12 mouse cellular contexts compared by ENCODE assay signal in genomic region chr10:128801981-128802495, GRCm38 (mm10). TPM values are rescaled to one million over a fixed set of nuclear protein-coding genes. Genes with fewer than 3 reads are reported as not detected.
A peak's percentile ranks its signal among the peaks of the same experiment; 100 is the strongest.
DNase-seq lines count a peak whose midpoint lies in the region; ATAC-seq and TF ChIP-seq lines count a peak whose summit lies in the region.
"Had no signal": no experiment of that assay in that cellular context is flagged by ENCODE, and none has a peak within 500 bp of the region (broad histone marks: within the 10 kb centered on the region; RNA-seq: fewer than 3 reads in every experiment).

No protein-coding gene starts in this region.

- no peaks in the 10 kb centered on the region for H3K27me3 ChIP-seq in embryonic facial prominence, embryonic 12.5 days
- H3K27me3 ChIP-seq in embryonic facial prominence, embryonic 10.5 days (replicated peaks; ENCODE audit: low read depth, poor library complexity, severe bottlenecking) = no peaks in the 10 kb centered on the region
- H3K27me3 ChIP-seq in hindbrain, embryonic 10.5 days (ENCODE audit: insufficient read depth, poor library complexity, severe bottlenecking) = no peaks in the 10 kb centered on the region
- H3K27me3 ChIP-seq in hindbrain, postnatal 0 days (ENCODE audit: insufficient read depth, low read length) = no peaks in the 10 kb centered on the region
- H3K27me3 ChIP-seq in midbrain, embryonic 16.5 days (ENCODE audit: control insufficient read depth, insufficient read depth, low read depth, low read length) = no peaks in the 10 kb centered on the region
- no peaks in the 10 kb centered on the region for H3K27me3 ChIP-seq in midbrain, postnatal 0 days (ENCODE audit: insufficient read depth, low read length)
- no peaks in the 10 kb centered on the region for H3K27me3 ChIP-seq in neural tube, embryonic 15.5 days (replicated peaks)
- no peaks in the 10 kb centered on the region for H3K27me3 ChIP-seq in cerebellum, adult 2 months (ENCODE audit: control insufficient read depth, insufficient read depth, low read length)

- TF ChIP-seq CTCF in hindbrain, postnatal 0 days (IDR thresholded peaks at IDR 0.05; ENCODE audit: low read depth) = no peak
- TF ChIP-seq CTCF in midbrain, postnatal 0 days (IDR thresholded peaks at IDR 0.05) = no peak
- TF ChIP-seq CTCF in cerebellum, adult 2 months (IDR thresholded peaks at IDR 0.05; ENCODE audit: borderline replicate concordance, insufficient read depth, low read depth, low read length) = no peak

- peaks cover 25% of the 10 kb centered on the region for H3K4me1 ChIP-seq in embryonic facial prominence, embryonic 12.5 days
- peaks cover 33% of the 10 kb centered on the region for H3K4me1 ChIP-seq in embryonic facial prominence, embryonic 10.5 days
- peaks cover 36% of the 10 kb centered on the region for H3K4me1 ChIP-seq in hindbrain, embryonic 10.5 days (replicated peaks)
- H3K4me1 ChIP-seq in hindbrain, postnatal 0 days (ENCODE audit: insufficient read depth, low read length) = peaks cover 20% of the 10 kb centered on the region
- peaks cover 23% of the 10 kb centered on the region for H3K4me1 ChIP-seq in midbrain, embryonic 16.5 days (ENCODE audit: control insufficient read depth, insufficient read depth, low read length)
- H3K4me1 ChIP-seq in midbrain, postnatal 0 days (ENCODE audit: insufficient read depth, low read length) = peaks cover 12% of the 10 kb centered on the region
- H3K4me1 ChIP-seq in neural tube, embryonic 15.5 days = peaks cover 34% of the 10 kb centered on the region
- H3K4me1 ChIP-seq in cerebellum, adult 2 months (ENCODE audit: control insufficient read depth, insufficient read depth, low read length) = peaks cover 5% of the 10 kb centered on the region; the same call in 1 of the 2 replicates

- no peak overlapping the region for H3K4me3 ChIP-seq in embryonic facial prominence, embryonic 12.5 days
- H3K4me3 ChIP-seq in embryonic facial prominence, embryonic 10.5 days = no peak overlapping the region; the same call in 1 of the 2 replicates
- H3K4me3 ChIP-seq in hindbrain, embryonic 10.5 days = peak overlapping the region; percentile 24; the same call in 1 of the 2 replicates
- H3K4me3 ChIP-seq in hindbrain, postnatal 0 days (ENCODE audit: low read length) = no peak overlapping the region
- no peak overlapping the region for H3K4me3 ChIP-seq in midbrain, embryonic 16.5 days (ENCODE audit: low read depth, low read length)
- no peak overlapping the region for H3K4me3 ChIP-seq in midbrain, postnatal 0 days (ENCODE audit: low read depth, low read length)
- H3K4me3 ChIP-seq in neural tube, embryonic 15.5 days (replicated peaks) = no peak overlapping the region
- H3K4me3 ChIP-seq in cerebellum, adult 2 months (replicated peaks; ENCODE audit: insufficient read depth, low read depth, low read length) = no peak overlapping the region

- 89% methylated on average over 16 of the region's 16 CpGs for WGBS in embryonic facial prominence, embryonic 12.5 days
- WGBS in embryonic facial prominence, embryonic 10.5 days = 85% methylated on average over 16 of the region's 16 CpGs
- 85% methylated on average over 16 of the region's 16 CpGs for WGBS in hindbrain, embryonic 10.5 days
- 88% methylated on average over 16 of the region's 16 CpGs for WGBS in hindbrain, postnatal 0 days
- 87% methylated on average over 16 of the region's 16 CpGs for WGBS in midbrain, embryonic 16.5 days
- WGBS in midbrain, postnatal 0 days = 88% methylated on average over 16 of the region's 16 CpGs
- 89% methylated on average over 16 of the region's 16 CpGs for WGBS in neural tube, embryonic 15.5 days
- WGBS in cerebellum, adult 2 months = 89% methylated on average over 16 of the region's 16 CpGs

- no peak for TF ChIP-seq POLR2A in cerebellum, adult 2 months (IDR thresholded peaks at IDR 0.05; ENCODE audit: borderline replicate concordance, insufficient read depth, low read length)

- no peak overlapping the region for H3K9ac ChIP-seq in embryonic facial prominence, embryonic 12.5 days
- no peak overlapping the region for H3K9ac ChIP-seq in hindbrain, postnatal 0 days (replicated peaks; ENCODE audit: low read length)
- H3K9ac ChIP-seq in midbrain, embryonic 16.5 days (ENCODE audit: low read depth, low read length) = 0 out of 2 replicates have a peak overlapping the region, but pooled peaks have one; percentile 2
- H3K9ac ChIP-seq in midbrain, postnatal 0 days (replicated peaks; ENCODE audit: low read length, poor library complexity, severe bottlenecking) = no peak overlapping the region
- peak overlapping the region; percentile 38; the same call in 1 of the 2 replicates for H3K9ac ChIP-seq in neural tube, embryonic 15.5 days (replicated peaks)

- peaks cover 24% of the 10 kb centered on the region for H3K36me3 ChIP-seq in embryonic facial prominence, embryonic 12.5 days
- H3K36me3 ChIP-seq in embryonic facial prominence, embryonic 10.5 days (replicated peaks) = peaks cover 47% of the 10 kb centered on the region
- peaks cover 40% of the 10 kb centered on the region for H3K36me3 ChIP-seq in hindbrain, embryonic 10.5 days
- peaks cover 4% of the 10 kb centered on the region; the same call in 1 of the 2 replicates for H3K36me3 ChIP-seq in hindbrain, postnatal 0 days (ENCODE audit: insufficient read depth, low read length)
- H3K36me3 ChIP-seq in midbrain, embryonic 16.5 days (ENCODE audit: control insufficient read depth, insufficient read depth, low read length) = peaks cover 9% of the 10 kb centered on the region; the same call in 1 of the 2 replicates
- peaks cover 10% of the 10 kb centered on the region for H3K36me3 ChIP-seq in midbrain, postnatal 0 days (ENCODE audit: insufficient read depth, low read length)
- H3K36me3 ChIP-seq in neural tube, embryonic 15.5 days = peaks cover 15% of the 10 kb centered on the region; the same call in 1 of the 2 replicates

- no peak for ATAC-seq in embryonic facial prominence, embryonic 12.5 days (ENCODE audit: insufficient number of reproducible peaks, insufficient read depth, low FRiP score, low TSS enrichment)
- ATAC-seq in hindbrain, postnatal 0 days = no peak
- no peak for ATAC-seq in midbrain, embryonic 16.5 days
- no peak for ATAC-seq in midbrain, postnatal 0 days (ENCODE audit: low FRiP score)
- no peak for ATAC-seq in neural tube, embryonic 15.5 days (ENCODE audit: low FRiP score)

- H3K4me2 ChIP-seq in embryonic facial prominence, embryonic 12.5 days (replicated peaks) = 0 out of 2 replicates have a peak overlapping the region, but pooled peaks have one; percentile 81
- no peak overlapping the region for H3K4me2 ChIP-seq in hindbrain, postnatal 0 days (ENCODE audit: low read depth, low read length)
- H3K4me2 ChIP-seq in midbrain, embryonic 16.5 days (ENCODE audit: low read length) = no peak overlapping the region
- H3K4me2 ChIP-seq in midbrain, postnatal 0 days (ENCODE audit: low read depth, low read length, poor library complexity, severe bottlenecking) = no peak overlapping the region
- H3K4me2 ChIP-seq in neural tube, embryonic 15.5 days = no peak overlapping the region; the same call in 1 of the 2 replicates

- H3K9me3 ChIP-seq in embryonic facial prominence, embryonic 12.5 days = no peaks in the 10 kb centered on the region
- H3K9me3 ChIP-seq in embryonic facial prominence, embryonic 10.5 days = no peaks in the 10 kb centered on the region
- no peaks in the 10 kb centered on the region for H3K9me3 ChIP-seq in hindbrain, embryonic 10.5 days
- H3K9me3 ChIP-seq in hindbrain, postnatal 0 days (ENCODE audit: low read length) = no peaks in the 10 kb centered on the region
- no peaks in the 10 kb centered on the region for H3K9me3 ChIP-seq in midbrain, embryonic 16.5 days (replicated peaks; ENCODE audit: control insufficient read depth, low read length, poor library complexity, severe bottlenecking)
- H3K9me3 ChIP-seq in midbrain, postnatal 0 days (ENCODE audit: low read length) = no peaks in the 10 kb centered on the region
- H3K9me3 ChIP-seq in neural tube, embryonic 15.5 days (replicated peaks) = no peaks in the 10 kb centered on the region

- H3K27ac ChIP-seq in embryonic facial prominence, embryonic 12.5 days = no peak overlapping the region
- H3K27ac ChIP-seq in embryonic facial prominence, embryonic 10.5 days (replicated peaks) = no peak overlapping the region
- peak overlapping the region; percentile 45; the same call in 1 of the 2 replicates for H3K27ac ChIP-seq in hindbrain, embryonic 10.5 days
- H3K27ac ChIP-seq in hindbrain, postnatal 0 days = no peak overlapping the region
- H3K27ac ChIP-seq in midbrain, embryonic 16.5 days (ENCODE audit: low read length) = no peak overlapping the region
- H3K27ac ChIP-seq in midbrain, postnatal 0 days (ENCODE audit: low read depth, low read length) = no peak overlapping the region
- H3K27ac ChIP-seq in neural tube, embryonic 15.5 days (replicated peaks) = no peak overlapping the region
- no peak overlapping the region for H3K27ac ChIP-seq in cerebellum, adult 2 months (ENCODE audit: insufficient read depth, low read length)

- no peak for DNase-seq in embryonic facial prominence, embryonic 10.5 days (ENCODE audit: low spot score)
- DNase-seq in hindbrain, embryonic 10.5 days (ENCODE audit: low spot score) = no peak
- DNase-seq in hindbrain, postnatal 0 days (ENCODE audit: low spot score) = no peak
- DNase-seq in midbrain, postnatal 0 days (ENCODE audit: low spot score) = no peak
- DNase-seq in cerebellum, adult 2 months = no peak
- DNase-seq: adrenal gland, postnatal 14 days; kidney, postnatal 10 days; right cerebral cortex, adult 18-20 months had no signal

RNA-seq across cellular contexts. Expression of gene Dnajc14, which starts 1.8 kb away (rescaled TPM):
- polyA plus RNA-seq in embryonic facial prominence, embryonic 12.5 days (2016; fragmentation: Nextera tagmentation; extraction: Ambion mirVana) = 55.6 and 60.5 TPM in 2 replicates
- 51.9 and 53.7 TPM in 2 replicates for polyA plus RNA-seq in embryonic facial prominence, embryonic 10.5 days (2016; fragmentation: Nextera tagmentation; extraction: Ambion mirVana)
- polyA plus RNA-seq in hindbrain, embryonic 10.5 days (2016; fragmentation: Nextera tagmentation; extraction: Ambion mirVana) = 50.4 and 56.0 TPM in 2 replicates
- 28.6 and 30.9 TPM in 2 replicates for total RNA-seq in hindbrain, postnatal 0 days (2014; rRNA removed)
- polyA plus RNA-seq in hindbrain, postnatal 0 days (2015; fragmentation: Nextera tagmentation; extraction: Ambion mirVana) = 32.7 and 37.0 TPM in 2 replicates
- 54.2 and 59.5 TPM in 2 replicates for polyA plus RNA-seq in midbrain, embryonic 16.5 days (2015; fragmentation: Nextera tagmentation; extraction: Ambion mirVana)
- 31.4 and 39.4 TPM in 2 replicates for total RNA-seq in midbrain, postnatal 0 days (2014; rRNA removed)
- polyA plus RNA-seq in midbrain, postnatal 0 days (2015; fragmentation: Nextera tagmentation; extraction: Ambion mirVana) = 34.6 and 37.7 TPM in 2 replicates
- 50.6 TPM in 2 replicates for polyA plus RNA-seq in neural tube, embryonic 15.5 days (2015; fragmentation: Nextera tagmentation; extraction: Ambion mirVana)
- 22.4 and 24.1 TPM in 2 replicates for polyA plus RNA-seq in cerebellum, adult 2 months (2012; rRNA removed)

RNA-seq across cellular contexts. Expression of gene Tmem198b, which starts 2.1 kb away (rescaled TPM):
- polyA plus RNA-seq in embryonic facial prominence, embryonic 12.5 days (2016; fragmentation: Nextera tagmentation; extraction: Ambion mirVana) = 24.8 and 25.7 TPM in 2 replicates
- polyA plus RNA-seq in embryonic facial prominence, embryonic 10.5 days (2016; fragmentation: Nextera tagmentation; extraction: Ambion mirVana) = 16.9 and 17.9 TPM in 2 replicates
- polyA plus RNA-seq in hindbrain, embryonic 10.5 days (2016; fragmentation: Nextera tagmentation; extraction: Ambion mirVana) = 19.1 and 23.3 TPM in 2 replicates
- 26.5 and 27.3 TPM in 2 replicates for total RNA-seq in hindbrain, postnatal 0 days (2014; rRNA removed)
- 18.8 and 18.9 TPM in 2 replicates for polyA plus RNA-seq in hindbrain, postnatal 0 days (2015; fragmentation: Nextera tagmentation; extraction: Ambion mirVana)
- polyA plus RNA-seq in midbrain, embryonic 16.5 days (2015; fragmentation: Nextera tagmentation; extraction: Ambion mirVana) = 14.8 and 16.1 TPM in 2 replicates
- total RNA-seq in midbrain, postnatal 0 days (2014; rRNA removed) = 18.6 and 21.8 TPM in 2 replicates
- 17.1 and 18.9 TPM in 2 replicates for polyA plus RNA-seq in midbrain, postnatal 0 days (2015; fragmentation: Nextera tagmentation; extraction: Ambion mirVana)
- 14.4 and 16.6 TPM in 2 replicates for polyA plus RNA-seq in neural tube, embryonic 15.5 days (2015; fragmentation: Nextera tagmentation; extraction: Ambion mirVana)
- polyA plus RNA-seq in cerebellum, adult 2 months (2012; rRNA removed) = 26.4 and 26.6 TPM in 2 replicates

RNA-seq across cellular contexts. Expression of gene Mmp19, which starts 11.3 kb away (rescaled TPM):
- polyA plus RNA-seq in embryonic facial prominence, embryonic 12.5 days (2016; fragmentation: Nextera tagmentation; extraction: Ambion mirVana) = 0.42 and 0.93 TPM in 2 replicates
- 0.26 and 0.30 TPM in 2 replicates for polyA plus RNA-seq in embryonic facial prominence, embryonic 10.5 days (2016; fragmentation: Nextera tagmentation; extraction: Ambion mirVana)
- 0.36 and 0.39 TPM in 2 replicates for polyA plus RNA-seq in hindbrain, embryonic 10.5 days (2016; fragmentation: Nextera tagmentation; extraction: Ambion mirVana)
- 0.52 and 2.8 TPM in 2 replicates for total RNA-seq in hindbrain, postnatal 0 days (2014; rRNA removed)
- polyA plus RNA-seq in hindbrain, postnatal 0 days (2015; fragmentation: Nextera tagmentation; extraction: Ambion mirVana) = 0.59 and 0.61 TPM in 2 replicates
- 0.51 and 0.88 TPM in 2 replicates for polyA plus RNA-seq in midbrain, embryonic 16.5 days (2015; fragmentation: Nextera tagmentation; extraction: Ambion mirVana)
- 1.3 and 1.8 TPM in 2 replicates for total RNA-seq in midbrain, postnatal 0 days (2014; rRNA removed)
- polyA plus RNA-seq in midbrain, postnatal 0 days (2015; fragmentation: Nextera tagmentation; extraction: Ambion mirVana) = 0.29 and 0.54 TPM in 2 replicates
- 0.56 and 0.88 TPM in 2 replicates for polyA plus RNA-seq in neural tube, embryonic 15.5 days (2015; fragmentation: Nextera tagmentation; extraction: Ambion mirVana)
- polyA plus RNA-seq in cerebellum, adult 2 months (2012; rRNA removed) = 0.61 and 0.70 TPM in 2 replicates
- total RNA-seq: hematopoietic stem cell, adult 5-6 weeks had no signal

RNA-seq across cellular contexts. Expression of gene Sarnp, which starts 15.1 kb away (rescaled TPM):
- polyA plus RNA-seq in embryonic facial prominence, embryonic 12.5 days (2016; fragmentation: Nextera tagmentation; extraction: Ambion mirVana) = 227 and 230 TPM in 2 replicates
- 259 and 263 TPM in 2 replicates for polyA plus RNA-seq in embryonic facial prominence, embryonic 10.5 days (2016; fragmentation: Nextera tagmentation; extraction: Ambion mirVana)
- polyA plus RNA-seq in hindbrain, embryonic 10.5 days (2016; fragmentation: Nextera tagmentation; extraction: Ambion mirVana) = 251 and 263 TPM in 2 replicates
- total RNA-seq in hindbrain, postnatal 0 days (2014; rRNA removed) = 19.4 and 24.3 TPM in 2 replicates
- 126 and 143 TPM in 2 replicates for polyA plus RNA-seq in hindbrain, postnatal 0 days (2015; fragmentation: Nextera tagmentation; extraction: Ambion mirVana)
- polyA plus RNA-seq in midbrain, embryonic 16.5 days (2015; fragmentation: Nextera tagmentation; extraction: Ambion mirVana) = 143 and 152 TPM in 2 replicates
- 30.7 and 36.8 TPM in 2 replicates for total RNA-seq in midbrain, postnatal 0 days (2014; rRNA removed)
- polyA plus RNA-seq in midbrain, postnatal 0 days (2015; fragmentation: Nextera tagmentation; extraction: Ambion mirVana) = 120 and 126 TPM in 2 replicates
- 147 and 153 TPM in 2 replicates for polyA plus RNA-seq in neural tube, embryonic 15.5 days (2015; fragmentation: Nextera tagmentation; extraction: Ambion mirVana)
- polyA plus RNA-seq in cerebellum, adult 2 months (2012; rRNA removed) = 54.5 and 60.2 TPM in 2 replicates

RNA-seq across cellular contexts. Expression of gene Ormdl2, which starts 19.4 kb away (rescaled TPM):
- 31.5 and 35.5 TPM in 2 replicates for polyA plus RNA-seq in embryonic facial prominence, embryonic 12.5 days (2016; fragmentation: Nextera tagmentation; extraction: Ambion mirVana)
- 63.7 and 66.4 TPM in 2 replicates for polyA plus RNA-seq in embryonic facial prominence, embryonic 10.5 days (2016; fragmentation: Nextera tagmentation; extraction: Ambion mirVana)
- polyA plus RNA-seq in hindbrain, embryonic 10.5 days (2016; fragmentation: Nextera tagmentation; extraction: Ambion mirVana) = 74.1 and 97.0 TPM in 2 replicates
- 12.0 and 23.1 TPM in 2 replicates for total RNA-seq in hindbrain, postnatal 0 days (2014; rRNA removed)
- 23.8 and 24.8 TPM in 2 replicates for polyA plus RNA-seq in hindbrain, postnatal 0 days (2015; fragmentation: Nextera tagmentation; extraction: Ambion mirVana)
- 17.7 and 18.6 TPM in 2 replicates for polyA plus RNA-seq in midbrain, embryonic 16.5 days (2015; fragmentation: Nextera tagmentation; extraction: Ambion mirVana)
- total RNA-seq in midbrain, postnatal 0 days (2014; rRNA removed) = 6.9 and 11.1 TPM in 2 replicates
- polyA plus RNA-seq in midbrain, postnatal 0 days (2015; fragmentation: Nextera tagmentation; extraction: Ambion mirVana) = 15.0 and 15.6 TPM in 2 replicates
- 23.5 and 34.2 TPM in 2 replicates for polyA plus RNA-seq in neural tube, embryonic 15.5 days (2015; fragmentation: Nextera tagmentation; extraction: Ambion mirVana)
- 25.7 and 26.0 TPM in 2 replicates for polyA plus RNA-seq in cerebellum, adult 2 months (2012; rRNA removed)

Comparison
In these comparisons a context has a peak if more than half of its experiments do, and no peak if none do; other contexts are left out.
1. H3K9ac ChIP-seq: peak in midbrain, embryonic 16.5 days (single experiment) and neural tube, embryonic 15.5 days (single experiment); none in embryonic facial prominence, embryonic 12.5 days (single experiment), hindbrain, postnatal 0 days (single experiment) and midbrain, postnatal 0 days (single experiment).